Mouse (Mus musculus) liver, embryonic 12.5 days (tissue): Measurements from ENCODE around the gene Atp13a3. TPM values are rescaled to one million over a fixed set of nuclear protein-coding genes. Genes with fewer than 3 reads are reported as not detected.

Experiments used
- ATAC-seq: fragments of 200-750 bp; cut with Nextera tagmentation; 2 replicates; pipeline ENCODE4 v1.8.0; 2017; ENCODE audit warnings: moderate number of reproducible peaks, mild to moderate bottlenecking, moderate library complexity
- H3K27ac ChIP-seq: fragments of 300-500 bp; sonication (generic); 2 replicates; pipeline ENCODE4 v1.5.1; 2016; ENCODE audit warnings: mild to moderate bottlenecking
- H3K27me3 ChIP-seq: fragments of 300-500 bp; sonication (generic); replicated peaks from 2 replicates; pipeline ENCODE4 v1.6.1; 2016; ENCODE audit warnings: mild to moderate bottlenecking, moderate library complexity
- H3K36me3 ChIP-seq: fragments of 300-500 bp; sonication (generic); 2 replicates; pipeline ENCODE4 v1.6.1; 2016; ENCODE audit warnings: mild to moderate bottlenecking, moderate library complexity
- H3K4me1 ChIP-seq: fragments of 300-500 bp; sonication (generic); 2 replicates; pipeline ENCODE4 v1.6.1; 2016
- H3K4me2 ChIP-seq: fragments of 300-500 bp; sonication (generic); 2 replicates; pipeline ENCODE4 v1.6.1; 2016; ENCODE audit warnings: mild to moderate bottlenecking, moderate library complexity
- H3K4me3 ChIP-seq: fragments of 300-500 bp; sonication (generic); 2 replicates; pipeline ENCODE4 v1.5.1; 2016; ENCODE audit warnings: mild to moderate bottlenecking, moderate library complexity
- H3K9ac ChIP-seq: fragments of 300-500 bp; sonication (generic); 2 replicates; pipeline ENCODE4 v1.6.1; 2016; ENCODE audit warnings: mild to moderate bottlenecking, moderate library complexity
- H3K9me3 ChIP-seq: fragments of 300-500 bp; sonication (generic); replicated peaks from 2 replicates; pipeline ENCODE4 v1.6.1; 2016; ENCODE audit warnings: mild to moderate bottlenecking, moderate library complexity
- WGBS: fragments of 180-500 bp; shearing (Covaris S2); methylation state at CpG from one replicate; pipeline ENCODE4 v1.1.7; 2016; ENCODE audit not compliant: insufficient replicate concordance; 5-methylcytosine and 5-hydroxymethylcytosine counted together
- polyA plus RNA-seq: library from polyadenylated mRNA; unstranded; fragments of >200 nt; fragmentation: Nextera tagmentation; extraction: Ambion mirVana; gene quantifications from 2 replicates; pipeline ENCODE4 v1.2.1, GENCODE M21; 2016

The Atp13a3 gene
- polyA plus RNA-seq, 1 experiment from 2014 or later, result 17.7 TPM

- no peak overlapping the region for H3K9ac ChIP-seq
- WGBS, result 70% methylated on average over 7 of the region's 7 CpGs
- H3K36me3 ChIP-seq, result no peaks in the 10 kb centered on the region
- H3K27ac ChIP-seq, result no peak overlapping the region
- H3K9me3 ChIP-seq, result no peaks in the 10 kb centered on the region
- ATAC-seq, result no peak
- peaks cover 24% of the 10 kb centered on the region for H3K27me3 ChIP-seq
- no peaks in the 10 kb centered on the region for H3K4me1 ChIP-seq
- H3K4me3 ChIP-seq, result no peak overlapping the region
- no peak overlapping the region for H3K4me2 ChIP-seq
Observed at GRCm38 (mm10) chr16:30295106-30295505, 110.7 kb downstream of the Atp13a3 start.

GRCm38 (mm10) chr16:30290436-30290835, 115.3 kb downstream of the Atp13a3 start:
- Histone ChIP-seq H3K9me3 (no peaks in the 10 kb centered on the region), H3K9ac (no peak overlapping the region), H3K4me2 (no peak overlapping the region), H3K36me3 (no peaks in the 10 kb centered on the region), H3K27me3 (peaks cover 36% of the 10 kb centered on the region), H3K4me3 (no peak overlapping the region), H3K27ac (no peak overlapping the region), H3K4me1 (no peaks in the 10 kb centered on the region)
- ATAC-seq, result no peak
- 52% methylated on average over 6 of the region's 6 CpGs for WGBS

- no peaks in the 10 kb centered on the region for H3K36me3 ChIP-seq
- peaks cover 83% of the 10 kb centered on the region for H3K27me3 ChIP-seq
- ATAC-seq, result no peak
- H3K4me1 ChIP-seq, result peaks cover 10% of the 10 kb centered on the region; the same call in 1 of the 2 replicates
- no peaks in the 10 kb centered on the region for H3K9me3 ChIP-seq
- H3K9ac ChIP-seq, result no peak overlapping the region
- WGBS, result 58% methylated on average over 4 of the region's 4 CpGs
- no peak overlapping the region for H3K4me3 ChIP-seq
- no peak overlapping the region for H3K27ac ChIP-seq
- no peak overlapping the region for H3K4me2 ChIP-seq
Observed at GRCm38 (mm10) chr16:30285701-30286100, 120.1 kb downstream of the Atp13a3 start.

- peaks cover 13% of the 10 kb centered on the region; the same call in 1 of the 2 replicates for H3K4me1 ChIP-seq
- 3% methylated on average over 15 of the region's 15 CpGs for WGBS
- no peak overlapping the region for H3K9ac ChIP-seq
- no peak overlapping the region for H3K4me3 ChIP-seq
- peaks cover 85% of the 10 kb centered on the region for H3K27me3 ChIP-seq
- H3K27ac ChIP-seq, result no peak overlapping the region
- ATAC-seq, result no peak
- H3K9me3 ChIP-seq, result no peaks in the 10 kb centered on the region
- no peak overlapping the region for H3K4me2 ChIP-seq
- no peaks in the 10 kb centered on the region for H3K36me3 ChIP-seq
Observed at GRCm38 (mm10) chr16:30283743-30284337, 121.9 kb downstream of the Atp13a3 start.

GRCm38 (mm10) chr16:30282844-30283495, 122.8 kb downstream of the Atp13a3 start, which contains the start of gene Lrrc15:
Gene Lrrc15 (minus strand): TSS chr16:30283256.
- Histone ChIP-seq H3K9me3 (no peaks in the 10 kb centered on the region), H3K4me3 (peak within 1 kb of the TSS; percentile 19), H3K27me3 (peaks cover 80% of the 10 kb centered on the region), H3K27ac (no peak within 1 kb of the TSS), H3K4me1 (peaks cover 13% of the 10 kb centered on the region; the same call in 1 of the 2 replicates), H3K4me2 (peak within 1 kb of the TSS; percentile 41), H3K36me3 (no peaks in the 10 kb centered on the region), H3K9ac (no peak within 1 kb of the TSS)
- no peak for ATAC-seq
- WGBS, result 9% methylated on average over 34 of the region's 34 CpGs

- Histone ChIP-seq H3K4me3 (no peak overlapping the region), H3K27ac (no peak overlapping the region), H3K4me2 (no peak overlapping the region), H3K36me3 (no peaks in the 10 kb centered on the region), H3K9me3 (no peaks in the 10 kb centered on the region), H3K9ac (no peak overlapping the region), H3K4me1 (peaks cover 13% of the 10 kb centered on the region; the same call in 1 of the 2 replicates), H3K27me3 (peaks cover 71% of the 10 kb centered on the region)
- WGBS, result 28% methylated on average over 4 of the region's 4 CpGs
- ATAC-seq, result no peak
Observed at GRCm38 (mm10) chr16:30280676-30281297, 125.0 kb downstream of the Atp13a3 start.

- Histone ChIP-seq H3K4me1 (peaks cover 13% of the 10 kb centered on the region; the same call in 1 of the 2 replicates), H3K4me2 (no peak overlapping the region), H3K27me3 (peaks cover 51% of the 10 kb centered on the region), H3K9ac (no peak overlapping the region), H3K9me3 (no peaks in the 10 kb centered on the region), H3K27ac (no peak overlapping the region), H3K4me3 (no peak overlapping the region), H3K36me3 (no peaks in the 10 kb centered on the region)
- 73% methylated on average over 11 of the region's 11 CpGs for WGBS
- ATAC-seq, result no peak
Observed at GRCm38 (mm10) chr16:30278406-30278805, 127.4 kb downstream of the Atp13a3 start.

- H3K36me3 ChIP-seq, result no peaks in the 10 kb centered on the region
- H3K4me1 ChIP-seq, result 0 out of 2 replicates have a peak, but pooled peaks cover 9% of the 10 kb centered on the region
- H3K27me3 ChIP-seq, result peaks cover 25% of the 10 kb centered on the region
- no peak overlapping the region for H3K27ac ChIP-seq
- no peaks in the 10 kb centered on the region for H3K9me3 ChIP-seq
- no peak for ATAC-seq
- WGBS, result 69% methylated on average over 15 of the region's 15 CpGs
- no peak overlapping the region for H3K4me3 ChIP-seq
- H3K9ac ChIP-seq, result no peak overlapping the region
- no peak overlapping the region for H3K4me2 ChIP-seq
Observed at GRCm38 (mm10) chr16:30275558-30276340, 130.0 kb downstream of the Atp13a3 start.

- H3K4me1 ChIP-seq, result 0 out of 2 replicates have a peak, but pooled peaks cover 6% of the 10 kb centered on the region
- H3K9me3 ChIP-seq, result no peaks in the 10 kb centered on the region
- ATAC-seq, result no peak
- H3K27me3 ChIP-seq, result 0 out of 2 replicates have a peak, but pooled peaks cover 4% of the 10 kb centered on the region
- H3K4me2 ChIP-seq, result no peak overlapping the region
- H3K36me3 ChIP-seq, result no peaks in the 10 kb centered on the region
- H3K9ac ChIP-seq, result no peak overlapping the region
- H3K27ac ChIP-seq, result no peak overlapping the region
- WGBS, result 67% methylated on average over 8 of the region's 8 CpGs
- H3K4me3 ChIP-seq, result no peak overlapping the region
Observed at GRCm38 (mm10) chr16:30273065-30273464, 132.7 kb downstream of the Atp13a3 start.

- ATAC-seq, result no peak
Observed at GRCm38 (mm10) chr16:30271941-30272595, 133.7 kb downstream of the Atp13a3 start.

GRCm38 (mm10) chr16:30271223-30271761, 134.5 kb downstream of the Atp13a3 start:
- no peak for ATAC-seq
- H3K27me3 ChIP-seq, result 0 out of 2 replicates have a peak, but pooled peaks cover 4% of the 10 kb centered on the region
- H3K4me2 ChIP-seq, result no peak overlapping the region
- no peak overlapping the region for H3K9ac ChIP-seq
- WGBS, result 58% methylated on average over 8 of the region's 8 CpGs
- 0 out of 2 replicates have a peak, but pooled peaks cover 6% of the 10 kb centered on the region for H3K4me1 ChIP-seq
- H3K36me3 ChIP-seq, result no peaks in the 10 kb centered on the region
- H3K27ac ChIP-seq, result no peak overlapping the region
- no peak overlapping the region for H3K4me3 ChIP-seq
- H3K9me3 ChIP-seq, result no peaks in the 10 kb centered on the region

More at GRCm38 (mm10) chr16:30271941-30272595, 133.7 kb downstream of the Atp13a3 start:
- 0 out of 2 replicates have a peak, but pooled peaks cover 6% of the 10 kb centered on the region for H3K4me1 ChIP-seq
- no peaks in the 10 kb centered on the region for H3K36me3 ChIP-seq
- no peak overlapping the region for H3K9ac ChIP-seq
- H3K4me3 ChIP-seq, result no peak overlapping the region
- no peak overlapping the region for H3K4me2 ChIP-seq
- no peak overlapping the region for H3K27ac ChIP-seq
- 55% methylated on average over 6 of the region's 6 CpGs for WGBS
- 0 out of 2 replicates have a peak, but pooled peaks cover 4% of the 10 kb centered on the region for H3K27me3 ChIP-seq
- H3K9me3 ChIP-seq, result no peaks in the 10 kb centered on the region
